8 mouse cellular contexts compared by ENCODE assay signal in genomic region chr16:31274084-31274483, GRCm38 (mm10). TPM values are rescaled to one million over a fixed set of nuclear protein-coding genes. Genes with fewer than 3 reads are reported as not detected.
A peak's percentile ranks its signal among the peaks of the same experiment; 100 is the strongest.
DNase-seq lines count a peak whose midpoint lies in the region; ATAC-seq lines count a peak whose summit lies in the region.

No protein-coding gene starts in this region.

- H3K4me2 ChIP-seq in heart, embryonic 14.5 days (ENCODE audit: low read length): peak overlapping the region; percentile 87
- H3K4me2 ChIP-seq in midbrain, embryonic 14.5 days (ENCODE audit: low read length): peak overlapping the region; percentile 82

- no peaks in the 10 kb centered on the region for H3K9me3 ChIP-seq in heart, embryonic 14.5 days (ENCODE audit: control insufficient read depth, low read length)
- H3K9me3 ChIP-seq in hindbrain, embryonic 10.5 days: no peaks in the 10 kb centered on the region
- no peaks in the 10 kb centered on the region for H3K9me3 ChIP-seq in midbrain, embryonic 14.5 days (ENCODE audit: control insufficient read depth, low read length)

- intact Hi-C loops in heart, postnatal 10 days (cut with DNase I): loop anchor here (5.0 kb wide), 1 partner anchor 73 kb away; no protein-coding TSS in a partner anchor

- H3K4me1 ChIP-seq in heart, embryonic 14.5 days (ENCODE audit: control insufficient read depth in 2 of 2, insufficient read depth in 2 of 2, low read length in 2 of 2): peaks cover 17 to 36% of the 10 kb centered on the region in 2 experiments
- H3K4me1 ChIP-seq in hindbrain, embryonic 10.5 days (replicated peaks): peaks cover 22% of the 10 kb centered on the region
- H3K4me1 ChIP-seq in midbrain, embryonic 14.5 days (ENCODE audit: control insufficient read depth, insufficient read depth, low read length): peaks cover 21% of the 10 kb centered on the region

- 2% methylated on average over 6 of the region's 6 CpGs for WGBS in heart, embryonic 14.5 days
- 15% methylated on average over 6 of the region's 6 CpGs for WGBS in hindbrain, embryonic 10.5 days
- 4% methylated on average over 6 of the region's 6 CpGs for WGBS in midbrain, embryonic 14.5 days

- peak overlapping the region in 1 of 2 experiments; percentile 94; a peak in 2 of 4 replicates for H3K27ac ChIP-seq in heart, embryonic 14.5 days (replicated peaks in 1 of 2; ENCODE audit: control insufficient read depth in 1 of 2, insufficient read depth in 1 of 2, low read depth in 2 of 2, low read length in 2 of 2)
- peak overlapping the region; percentile 97 for H3K27ac ChIP-seq in hindbrain, embryonic 10.5 days
- H3K27ac ChIP-seq in midbrain, embryonic 14.5 days (replicated peaks; ENCODE audit: low read depth, low read length): no peak overlapping the region

- H3K9ac ChIP-seq in heart, embryonic 14.5 days (ENCODE audit: low read length): peak overlapping the region; percentile 96
- H3K9ac ChIP-seq in midbrain, embryonic 14.5 days (replicated peaks; ENCODE audit: low read length): peak overlapping the region; percentile 94

- H3K27me3 ChIP-seq in heart, embryonic 14.5 days (ENCODE audit: control insufficient read depth, insufficient read depth, low read length): no peaks in the 10 kb centered on the region
- H3K27me3 ChIP-seq in hindbrain, embryonic 10.5 days (ENCODE audit: insufficient read depth, poor library complexity, severe bottlenecking): no peaks in the 10 kb centered on the region
- H3K27me3 ChIP-seq in midbrain, embryonic 14.5 days (ENCODE audit: control insufficient read depth, insufficient read depth, low read length): no peaks in the 10 kb centered on the region

- H3K36me3 ChIP-seq in heart, embryonic 14.5 days (ENCODE audit: control insufficient read depth, insufficient read depth, low read length): 0 out of 2 replicates have a peak, but pooled peaks cover 9% of the 10 kb centered on the region
- H3K36me3 ChIP-seq in hindbrain, embryonic 10.5 days: peaks cover 24% of the 10 kb centered on the region
- no peaks in the 10 kb centered on the region for H3K36me3 ChIP-seq in midbrain, embryonic 14.5 days (ENCODE audit: control insufficient read depth, insufficient read depth, low read length)

- no peak for DNase-seq in heart, postnatal 10 days
- peak; percentile 31 for DNase-seq in MEL-GATA-1-ER (ENCODE audit: extremely low read depth, low read depth)
- no peak for DNase-seq in hindbrain, embryonic 10.5 days (ENCODE audit: low spot score)
- DNase-seq in midbrain, embryonic 14.5 days: no peak
- no peak for DNase-seq in layer of hippocampus, postnatal 14 days (ENCODE audit: low spot score in 2 of 2)
- no peak for DNase-seq in thymus, postnatal 14 days

- ATAC-seq in heart, embryonic 14.5 days (ENCODE audit: insufficient number of reproducible peaks, insufficient read depth, low FRiP score, low read depth): no peak
- ATAC-seq in midbrain, embryonic 14.5 days (ENCODE audit: low FRiP score, low TSS enrichment): no peak
- no peak for ATAC-seq in monocyte, adult 5-6 weeks (replicated peaks; ENCODE audit: insufficient number of reproducible peaks, low FRiP score, low TSS enrichment, poor library complexity, severe bottlenecking)

- peak overlapping the region; percentile 94 to 97 for H3K4me3 ChIP-seq in heart, embryonic 14.5 days (ENCODE audit: control insufficient read depth in 1 of 2, insufficient read depth in 1 of 2, low read depth in 1 of 2, low read length in 2 of 2)
- H3K4me3 ChIP-seq in hindbrain, embryonic 10.5 days: peak overlapping the region; percentile 92
- peak overlapping the region; percentile 80 for H3K4me3 ChIP-seq in midbrain, embryonic 14.5 days (replicated peaks; ENCODE audit: low read depth, low read length)

RNA-seq across cellular contexts. Expression of gene Ppp1r2, which starts 1.0 kb away (rescaled TPM):
- 104 and 105 TPM in 2 replicates for polyA plus RNA-seq in heart, embryonic 14.5 days (2014; fragmentation: Nextera tagmentation; extraction: Ambion mirVana)
- 100 to 1,000 TPM; 113 to 125 TPM for total RNA-seq in heart, postnatal 10 days (2021)
- polyA plus RNA-seq in hindbrain, embryonic 10.5 days (2016; fragmentation: Nextera tagmentation; extraction: Ambion mirVana): 99.2 and 99.9 TPM in 2 replicates
- 82.0 and 100 TPM in 2 replicates for polyA plus RNA-seq in midbrain, embryonic 14.5 days (2014; fragmentation: Nextera tagmentation; extraction: Ambion mirVana)
- 79.6 to 110 TPM (median 91.3 TPM) in 3 replicates for total RNA-seq in monocyte, adult 5-6 weeks (2017)
- total RNA-seq in layer of hippocampus, postnatal 14 days (2021): 10 to 100 TPM; 74.8 to 75.6 TPM

RNA-seq across cellular contexts. Expression of gene Apod, which starts 40.5 kb away (rescaled TPM):
- 0.19 and 0.53 TPM in 2 replicates for polyA plus RNA-seq in heart, embryonic 14.5 days (2014; fragmentation: Nextera tagmentation; extraction: Ambion mirVana)
- total RNA-seq in heart, postnatal 10 days (2021): 1 to 10 TPM in 1 of 2 experiments, under 1 TPM in 1; 0.91 to 1.1 TPM
- 18.0 and 41.8 TPM in 2 replicates for polyA plus RNA-seq in hindbrain, embryonic 10.5 days (2016; fragmentation: Nextera tagmentation; extraction: Ambion mirVana)
- polyA plus RNA-seq in midbrain, embryonic 14.5 days (2014; fragmentation: Nextera tagmentation; extraction: Ambion mirVana): 36.8 and 104 TPM in 2 replicates
- not detected in 3 replicates for total RNA-seq in monocyte, adult 5-6 weeks (2017)
- total RNA-seq in layer of hippocampus, postnatal 14 days (2021): 10 to 100 TPM; 49.3 to 58.6 TPM

Comparison
In these comparisons a context has a peak if more than half of its experiments do, and no peak if none do; other contexts are left out.
1. RNA of gene Apod, which starts 40.5 kb away (total RNA-seq): 49.3 to 58.6 TPM in layer of hippocampus, postnatal 14 days; 0.91 to 1.1 TPM in heart, postnatal 10 days and not detected in monocyte, adult 5-6 weeks; every median in the first group is over 10 times any median in the second.
2. Peak in every context shown above with its lines, with median percentiles within 50 percentile points of each other: H3K4me3 ChIP-seq.